Mouse (Mus musculus): ENCODE results near the gene 4933430I17Rik. TPM values are rescaled to one million over a fixed set of nuclear protein-coding genes. Genes with fewer than 3 reads are reported as not detected.

Gene 4933430I17Rik
- total and polyA plus RNA-seq, 3 experiments: 0.12 to 0.43 TPM; not detected in 1

GRCm38 (mm10) chr4:62496815-62497214 is 28.4 kb upstream of the 4933430I17Rik start:
- TF ChIP-seq POLR2A (IDR thresholded peaks at IDR 0.05; ENCODE audit: control insufficient read depth in 1 of 2, insufficient read depth in 1 of 2, low read depth in 1 of 2, low read length in 2 of 2, poor library complexity in 1 of 2) (no peak), MXI1 (IDR thresholded peaks at IDR 0.05; ENCODE audit: low read depth, low read length) (peak; percentile 54), BHLHE40 (IDR thresholded peaks at IDR 0.05; ENCODE audit: borderline replicate concordance, low read depth, low read length) (peak; percentile 32; the same call in 1 of the 2 replicates), USF2 (IDR thresholded peaks at IDR 0.05; ENCODE audit: borderline replicate concordance in 1 of 2, insufficient read depth in 1 of 2, low read depth in 1 of 2, low read length in 2 of 2) (no peak; a peak in 1 of 4 replicates), UBTF (IDR thresholded peaks at IDR 0.05; ENCODE audit: borderline replicate concordance, insufficient read depth, low read depth, low read length) (no peak), ZNF384 (IDR thresholded peaks at IDR 0.05; ENCODE audit: low read depth, low read length) (0 out of 2 replicates have a peak, but pooled peaks have one; percentile 18), MAX (IDR thresholded peaks at IDR 0.05; ENCODE audit: low read length) (peak; percentile 83), ETS1 (IDR thresholded peaks at IDR 0.05; ENCODE audit: low read depth, low read length) (peak; percentile 35; the same call in 1 of the 2 replicates), POLR2AphosphoS2 (IDR thresholded peaks at IDR 0.05; ENCODE audit: low read length) (peak; percentile 49; the same call in 1 of the 2 replicates)
- Histone ChIP-seq H3K27ac (ENCODE audit: control insufficient read depth, low read depth, low read length) (no peak overlapping the region), H3K4me1 (ENCODE audit: control insufficient read depth in 1 of 2, insufficient read depth in 2 of 2, low read length in 2 of 2) (peaks cover 5 to 19% of the 10 kb centered on the region in 2 experiments; a peak in 3 of 4 replicates), H3K36me3 (ENCODE audit: control insufficient read depth in 1 of 2, insufficient read depth in 2 of 2, low read length in 2 of 2) (peaks cover 0 to 8% of the 10 kb centered on the region in 2 experiments; a peak in 2 of 4 replicates), H3K79me2 (ENCODE audit: control insufficient read depth, insufficient read depth, low read length, poor library complexity) (no peaks in the 10 kb centered on the region), H3K4me3 (ENCODE audit: control insufficient read depth in 1 of 2, insufficient read depth in 1 of 2, low read depth in 2 of 2, low read length in 2 of 2) (no peak overlapping the region), H3K9ac (ENCODE audit: control insufficient read depth, low read depth, low read length, poor library complexity, severe bottlenecking) (peak overlapping the region; percentile 2; the same call in 1 of the 2 replicates), H3K9me3 (replicated peaks; ENCODE audit: insufficient read depth, low read length) (no peaks in the 10 kb centered on the region), H3K27me3 (ENCODE audit: control insufficient read depth in 1 of 2, insufficient read depth in 2 of 2, low read length in 2 of 2) (no peaks in the 10 kb centered on the region; a peak in 1 of 4 replicates)
- DNase-seq (ENCODE audit: low read depth, low spot score): peak; percentile 89

DNA sequence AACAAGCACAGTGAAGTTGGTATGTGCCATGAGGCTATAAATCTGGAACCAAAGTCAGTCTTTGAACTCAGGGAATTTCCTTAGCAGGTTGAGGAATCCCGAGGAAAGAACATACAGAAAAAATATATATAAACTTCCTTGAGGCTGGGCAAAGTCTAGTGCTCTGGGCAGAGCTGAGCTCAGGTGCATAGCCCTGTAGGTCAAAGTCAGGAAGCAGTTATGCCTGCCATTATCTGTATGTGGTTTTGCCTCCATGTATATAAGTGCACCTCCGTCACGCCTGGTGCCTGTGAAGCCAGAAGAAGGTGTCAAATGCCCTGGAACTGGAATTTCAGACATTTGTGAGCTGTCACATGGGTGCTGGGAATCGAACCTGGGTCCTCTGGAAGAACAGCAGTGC is 24.4 kb upstream of the 4933430I17Rik start:
- Histone ChIP-seq H3K9ac (ENCODE audit: control insufficient read depth, low read depth, low read length, poor library complexity, severe bottlenecking) (no peak overlapping the region), H3K27ac (ENCODE audit: control insufficient read depth, low read depth, low read length) (no peak overlapping the region), H3K9me3 (replicated peaks; ENCODE audit: insufficient read depth, low read length) (no peaks in the 10 kb centered on the region), H3K79me2 (ENCODE audit: control insufficient read depth, insufficient read depth, low read length, poor library complexity) (peaks cover 1% of the 10 kb centered on the region; the same call in 1 of the 2 replicates), H3K36me3 (ENCODE audit: control insufficient read depth in 1 of 2, insufficient read depth in 2 of 2, low read length in 2 of 2) (peaks cover 0 to 14% of the 10 kb centered on the region in 2 experiments; a peak in 2 of 4 replicates), H3K4me3 (ENCODE audit: control insufficient read depth in 1 of 2, insufficient read depth in 1 of 2, low read depth in 2 of 2, low read length in 2 of 2) (no peak overlapping the region), H3K27me3 (ENCODE audit: control insufficient read depth in 1 of 2, insufficient read depth in 2 of 2, low read length in 2 of 2) (no peaks in the 10 kb centered on the region), H3K4me1 (ENCODE audit: control insufficient read depth in 1 of 2, insufficient read depth in 2 of 2, low read length in 2 of 2) (peaks cover 12 to 28% of the 10 kb centered on the region in 2 experiments; a peak in 3 of 4 replicates)
- peak; percentile 32 for DNase-seq (ENCODE audit: low read depth, low spot score)
- 0 out of 2 replicates have a peak, but pooled peaks have one; percentile 20 for TF ChIP-seq RCOR1 (IDR thresholded peaks at IDR 0.05; ENCODE audit: low read depth, low read length)
- no peak for TF ChIP-seq ETS1 (IDR thresholded peaks at IDR 0.05; ENCODE audit: low read depth, low read length)

- Histone ChIP-seq H3K79me2 (ENCODE audit: control insufficient read depth, insufficient read depth, low read length, poor library complexity) (peaks cover 1% of the 10 kb centered on the region; the same call in 1 of the 2 replicates), H3K27ac (ENCODE audit: control insufficient read depth, low read depth, low read length) (no peak overlapping the region), H3K9me3 (replicated peaks; ENCODE audit: insufficient read depth, low read length) (no peaks in the 10 kb centered on the region), H3K4me3 (ENCODE audit: control insufficient read depth in 1 of 2, insufficient read depth in 1 of 2, low read depth in 2 of 2, low read length in 2 of 2) (peak overlapping the region; percentile 59 to 62), H3K9ac (ENCODE audit: control insufficient read depth, low read depth, low read length, poor library complexity, severe bottlenecking) (peak overlapping the region; percentile 64), H3K36me3 (ENCODE audit: control insufficient read depth in 1 of 2, insufficient read depth in 2 of 2, low read length in 2 of 2) (peaks cover 0 to 14% of the 10 kb centered on the region in 2 experiments; a peak in 2 of 4 replicates), H3K27me3 (ENCODE audit: control insufficient read depth in 1 of 2, insufficient read depth in 2 of 2, low read length in 2 of 2) (no peaks in the 10 kb centered on the region), H3K4me1 (ENCODE audit: control insufficient read depth in 1 of 2, insufficient read depth in 2 of 2, low read length in 2 of 2) (peaks cover 12 to 24% of the 10 kb centered on the region in 2 experiments; a peak in 3 of 4 replicates)
- TF ChIP-seq SMC3 (IDR thresholded peaks at IDR 0.05; ENCODE audit: low read depth, low read length) (no peak; the same call in 1 of the 2 replicates), EP300 (IDR thresholded peaks at IDR 0.05; ENCODE audit: low read depth in 1 of 2, low read length in 2 of 2) (0 out of 4 replicates have a peak, but pooled peaks of 1 of the 2 experiments have one; percentile 8), USF2 (IDR thresholded peaks at IDR 0.05; ENCODE audit: borderline replicate concordance in 1 of 2, insufficient read depth in 1 of 2, low read depth in 1 of 2, low read length in 2 of 2) (no peak), JUND (IDR thresholded peaks at IDR 0.05; ENCODE audit: low read depth, low read length) (0 out of 2 replicates have a peak, but pooled peaks have one; percentile 9), BHLHE40 (IDR thresholded peaks at IDR 0.05; ENCODE audit: borderline replicate concordance, low read depth, low read length) (peak; percentile 56; the same call in 1 of the 2 replicates), CTCF (IDR thresholded peaks at IDR 0.05 in 2 of 3, conservative IDR thresholded peaks at IDR 0.05 in 1 of 3; ENCODE audit: control insufficient read depth in 1 of 3, insufficient read depth in 1 of 3, low read depth in 2 of 3, low read length in 3 of 3, poor library complexity in 1 of 3, severe bottlenecking in 1 of 3) (no peak), ELF1 (IDR thresholded peaks at IDR 0.05; ENCODE audit: low read depth, low read length) (no peak), MAX (IDR thresholded peaks at IDR 0.05; ENCODE audit: low read length) (no peak)
- no peak for DNase-seq (ENCODE audit: low read depth, low spot score)
Measured at GRCm38 (mm10) chr4:62501534-62501933, 23.6 kb upstream of the 4933430I17Rik start.

Measured in MEL (cell line).